Mouse (Mus musculus) CH12.LX (cell line): Measurements from ENCODE around the gene Dnase1l1. TPM values are rescaled to one million over a fixed set of nuclear protein-coding genes. Genes with fewer than 3 reads are reported as not detected.

Experiments
- DNase-seq: peaks from one replicate; pipeline ENCODE4 v3.0.0-alpha.2; 2013; ENCODE audit errors: extremely low read depth
- H3K27ac ChIP-seq: 2 replicates; pipeline ENCODE4 v1.5.1; 2012; ENCODE audit warnings: low read depth, mild to moderate bottlenecking, control low read depth, moderate library complexity; ENCODE audit not compliant: insufficient read depth
- H3K27me3 ChIP-seq: replicated peaks from 2 replicates; pipeline ENCODE3; 2012; ENCODE audit warnings: inconsistent platforms
- H3K36me3 ChIP-seq, 2 experiments: replicated peaks in 1 of 2; 2 replicates each; pipeline versions ENCODE3 to v1.6.1; 2012; ENCODE audit warnings: inconsistent platforms in 1 of 2, low read length in 1 of 2, mild to moderate bottlenecking in 1 of 2, mixed read lengths in 1 of 2, moderate library complexity in 1 of 2; ENCODE audit not compliant: control insufficient read depth in 1 of 2, insufficient read depth in 1 of 2
- H3K4me1 ChIP-seq, 2 experiments: 2 replicates each; pipeline ENCODE4 v1.6.1; 2012; ENCODE audit warnings: inconsistent platforms in 1 of 2, moderate library complexity in 1 of 2; ENCODE audit not compliant: insufficient read depth in 2 of 2, control insufficient read depth in 1 of 2
- H3K4me2 ChIP-seq: 2 replicates; pipeline ENCODE4 v1.6.1; 2012; ENCODE audit warnings: low read depth, mild to moderate bottlenecking, control low read depth; ENCODE audit not compliant: poor library complexity, insufficient read depth, severe bottlenecking
- H3K4me3 ChIP-seq, 3 experiments: fragments of 150-350 bp in 1 of 3; sonication (generic) in 1 of 3; replicated peaks in 1 of 3; 2 replicates each; pipeline versions ENCODE3 to v1.5.1; 2011 to 2012; ENCODE audit warnings: low read depth in 2 of 3, low read length in 2 of 3, mild to moderate bottlenecking in 2 of 3, moderate library complexity in 2 of 3, control low read depth in 1 of 3, improper control_type of control experiment in 1 of 3, inconsistent platforms in 1 of 3, mixed read lengths in 1 of 3; ENCODE audit not compliant: poor library complexity in 1 of 3
- H3K79me2 ChIP-seq: replicated peaks from 2 replicates; pipeline ENCODE4 v1.6.1; 2012; ENCODE audit warnings: mild to moderate bottlenecking, moderate library complexity; ENCODE audit not compliant: control insufficient read depth, poor library complexity, insufficient read depth, severe bottlenecking; ENCODE audit errors: extremely low read depth
- H3K9ac ChIP-seq: 2 replicates; pipeline ENCODE4 v1.6.1; 2012; ENCODE audit warnings: low read depth, mild to moderate bottlenecking, control low read depth, moderate library complexity; ENCODE audit not compliant: insufficient read depth
- H3K9me3 ChIP-seq: replicated peaks from 2 replicates; pipeline ENCODE3; 2012; ENCODE audit warnings: low read length, inconsistent platforms, mixed read lengths
- BHLHE40 ChIP-seq: IDR thresholded peaks from 2 replicates; pipeline ENCODE4 v1.6.1; 2011; ENCODE audit warnings: mild to moderate bottlenecking, low read depth, low read length, improper control_type of control experiment
- CHD1 ChIP-seq: IDR thresholded peaks from 2 replicates; pipeline ENCODE4 v1.6.1; 2012; ENCODE audit warnings: low read depth, low read length, improper control_type of control experiment, inconsistent platforms
- CHD2 ChIP-seq: IDR thresholded peaks from 2 replicates; pipeline ENCODE4 v1.6.1; 2011; ENCODE audit warnings: low read length, improper control_type of control experiment
- E2F4 ChIP-seq: IDR thresholded peaks from 2 replicates; pipeline ENCODE4 v1.6.1; 2011; ENCODE audit warnings: low read depth, low read length, improper control_type of control experiment; ENCODE audit not compliant: insufficient replicate concordance
- EP300 ChIP-seq: IDR thresholded peaks from 2 replicates; pipeline ENCODE4 v1.6.1; 2011; ENCODE audit warnings: low read length, improper control_type of control experiment
- ETS1 ChIP-seq: conservative IDR thresholded peaks from 2 replicates; pipeline ENCODE4 v1.6.1; 2012; ENCODE audit warnings: low read depth, mild to moderate bottlenecking, inconsistent platforms, low read length, improper control_type of control experiment, moderate library complexity
- HCFC1 ChIP-seq: IDR thresholded peaks from 2 replicates; pipeline ENCODE4 v1.6.1; 2012; ENCODE audit warnings: low read depth, mild to moderate bottlenecking, inconsistent platforms, low read length, improper control_type of control experiment
- IRF4 ChIP-seq: IDR thresholded peaks from 2 replicates; pipeline ENCODE4 v1.6.1; 2014; ENCODE audit warnings: low read depth, mild to moderate bottlenecking, inconsistent platforms, low read length, improper control_type of control experiment
- KAT2A ChIP-seq: IDR thresholded peaks from 2 replicates; pipeline ENCODE4 v1.6.1; 2012; ENCODE audit warnings: low read length, improper control_type of control experiment, inconsistent platforms; ENCODE audit not compliant: insufficient replicate concordance
- MAFK ChIP-seq: IDR thresholded peaks from 2 replicates; pipeline ENCODE4 v1.6.1; 2011; ENCODE audit warnings: low read length, improper control_type of control experiment; ENCODE audit not compliant: insufficient replicate concordance
- MAX ChIP-seq: IDR thresholded peaks from 2 replicates; pipeline ENCODE4 v1.6.1; 2011; ENCODE audit warnings: low read length, improper control_type of control experiment
- MAZ ChIP-seq: IDR thresholded peaks from 2 replicates; pipeline ENCODE4 v1.6.1; 2012; ENCODE audit warnings: low read depth, mild to moderate bottlenecking, inconsistent platforms, low read length, improper control_type of control experiment, moderate library complexity
- MEF2A ChIP-seq: IDR thresholded peaks from 2 replicates; pipeline ENCODE4 v1.6.1; 2014; ENCODE audit warnings: low read depth, mild to moderate bottlenecking, inconsistent platforms, low read length, improper control_type of control experiment, borderline replicate concordance
- MXI1 ChIP-seq: IDR thresholded peaks from 2 replicates; pipeline ENCODE4 v1.6.1; 2011; ENCODE audit warnings: mild to moderate bottlenecking, low read depth, low read length, improper control_type of control experiment
- PAX5 ChIP-seq: IDR thresholded peaks from 2 replicates; pipeline ENCODE4 v1.6.1; 2012; ENCODE audit warnings: low read length, inconsistent platforms, mixed read lengths
- POLR2A ChIP-seq: IDR thresholded peaks from 2 replicates; pipeline ENCODE4 v1.6.1; 2011; ENCODE audit warnings: low read depth, mild to moderate bottlenecking, improper control_type of control experiment, low read length
- POLR2AphosphoS2 ChIP-seq: IDR thresholded peaks from 2 replicates; pipeline ENCODE4 v1.6.1; 2011; ENCODE audit warnings: low read depth, low read length, improper control_type of control experiment
- RCOR1 ChIP-seq: conservative IDR thresholded peaks from 2 replicates; pipeline ENCODE4 v1.6.1; 2012; ENCODE audit warnings: low read depth, mild to moderate bottlenecking, inconsistent platforms, low read length, improper control_type of control experiment
- SIN3A ChIP-seq: IDR thresholded peaks from 2 replicates; pipeline ENCODE4 v1.6.1; 2012; ENCODE audit warnings: low read length, improper control_type of control experiment, inconsistent platforms
- SMC3 ChIP-seq: IDR thresholded peaks from 2 replicates; pipeline ENCODE4 v1.6.1; 2011; ENCODE audit warnings: low read depth, low read length, improper control_type of control experiment
- TBP ChIP-seq: conservative IDR thresholded peaks from 2 replicates; pipeline ENCODE4 v1.6.1; 2011; ENCODE audit warnings: low read depth, low read length, improper control_type of control experiment
- USF1 ChIP-seq: IDR thresholded peaks from 2 replicates; pipeline ENCODE4 v1.6.1; 2014; ENCODE audit warnings: low read depth, mild to moderate bottlenecking, inconsistent platforms, low read length, improper control_type of control experiment
- ZMIZ1 ChIP-seq: IDR thresholded peaks from 2 replicates; pipeline ENCODE4 v1.6.1; 2012; ENCODE audit warnings: low read depth, mild to moderate bottlenecking, inconsistent platforms, low read length, improper control_type of control experiment
- dilution Hi-C: fragments of 300-500 bp; cut with MboI; formaldehyde crosslinking; loops from 2 replicates; pipeline ENCODE4 v1.14.3; 2020; ENCODE audit warnings: low sequenced_read_pairs; ENCODE audit not compliant: extremely low pct_unique_long_range_greater_than_20kb, extremely low pct_ligation_motif_present
- in situ Hi-C: fragments of 300-500 bp; cut with MboI; formaldehyde crosslinking; loops from 3 replicates; pipeline ENCODE4 v1.14.3; 2019; ENCODE audit warnings: low sequenced_read_pairs, low pct_ligation_motif_present, low pct_unique_long_range_greater_than_20kb, mixed read lengths
- polyA plus RNA-seq: library from polyadenylated mRNA; unstranded; fragments of >175 nt; gene quantifications from 2 replicates; pipeline ENCODE4 v1.2.1, GENCODE M21; 2012; ENCODE audit warnings: low read depth; ENCODE audit not compliant: insufficient read length
- total RNA-seq, 2 experiments: library from RNA; depleted of rRNA; stranded (reverse); fragments of 300-350 nt in 1 of 2; fragments of >200 nt in 1 of 2; gene quantifications; 2 replicates each; pipeline ENCODE4 v1.2.3; 2012 to 2014

The Dnase1l1 gene
- total and polyA plus RNA-seq, 3 experiments: 4.3 to 5.1 (median 4.7) TPM

- in situ Hi-C loops (loop anchor here (10.0 kb wide), 1 partner anchor 119 kb away; the partner anchor contains the start of gene Opn1mw), dilution Hi-C loops (no loop called here)
- Histone ChIP-seq H3K9ac (no peak overlapping the region), H3K9me3 (no peaks in the 10 kb centered on the region), H3K79me2 (peaks cover 13% of the 10 kb centered on the region; the same call in 1 of the 2 replicates), H3K27me3 (no peaks in the 10 kb centered on the region), H3K36me3 (peaks cover 39 to 43% of the 10 kb centered on the region in 2 experiments), H3K4me3 (no peak overlapping the region), H3K4me1 (peaks cover 4 to 19% of the 10 kb centered on the region in 2 experiments; a peak in 3 of 4 replicates), H3K4me2 (peak overlapping the region; percentile 90), H3K27ac (peak overlapping the region; percentile 53; the same call in 1 of the 2 replicates)
- DNase-seq: peak; percentile 66
- no peak for TF ChIP-seq E2F4
- TF ChIP-seq RCOR1: no peak
- TF ChIP-seq POLR2AphosphoS2: no peak
- no peak for TF ChIP-seq HCFC1
- TF ChIP-seq EP300: no peak
- TF ChIP-seq MEF2A: no peak
- TF ChIP-seq BHLHE40: no peak
- no peak for TF ChIP-seq TBP
- no peak for TF ChIP-seq MAFK
- no peak for TF ChIP-seq MAX
- no peak for TF ChIP-seq MAZ
- no peak for TF ChIP-seq IRF4
- no peak for TF ChIP-seq ETS1
- TF ChIP-seq ZMIZ1: no peak
- TF ChIP-seq MXI1: no peak; the same call in 1 of the 2 replicates
- TF ChIP-seq POLR2A: no peak
- TF ChIP-seq PAX5: no peak
These were observed 38.3 kb downstream of the Dnase1l1 start for GRCm38 (mm10) chrX:74243807-74244206.

DNA sequence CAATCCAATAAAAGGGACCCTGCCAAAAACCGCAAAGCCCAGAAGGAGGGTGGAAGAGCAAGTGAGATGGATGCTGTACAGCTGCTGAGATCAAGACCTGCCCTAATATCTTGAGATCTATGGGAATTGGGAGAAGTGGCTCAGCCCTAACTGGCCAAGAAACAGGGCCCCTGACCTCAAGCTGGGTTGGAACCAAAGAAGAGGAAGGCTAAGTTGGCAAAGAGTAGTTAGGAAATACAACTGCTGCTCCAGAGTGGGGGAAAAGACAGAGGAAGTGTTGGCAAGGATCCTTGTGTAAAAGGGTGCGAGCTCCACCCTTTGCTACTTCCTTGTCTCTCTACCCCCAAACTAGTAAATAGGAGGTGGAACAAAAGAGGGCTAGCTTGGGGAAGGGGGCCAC, 38.7 kb downstream of the Dnase1l1 start:
- Histone ChIP-seq H3K4me3 (no peak overlapping the region), H3K36me3 (peaks cover 41 to 47% of the 10 kb centered on the region in 2 experiments), H3K4me1 (peaks cover 4 to 17% of the 10 kb centered on the region in 2 experiments; a peak in 3 of 4 replicates), H3K4me2 (peak overlapping the region; percentile 45; the same call in 1 of the 2 replicates), H3K27ac (peak overlapping the region; percentile 53), H3K9me3 (no peaks in the 10 kb centered on the region), H3K9ac (no peak overlapping the region), H3K27me3 (no peaks in the 10 kb centered on the region)
- dilution Hi-C loops: no loop called here
- TF ChIP-seq CHD1 (no peak), CHD2 (no peak), KAT2A (no peak), USF1 (no peak), MAFK (no peak), SMC3 (no peak), SIN3A (no peak), ETS1 (no peak), ZMIZ1 (no peak)
- TF ChIP-seq, all 38 proteins: peak for 0
- in situ Hi-C loops: loop anchor here (10.0 kb wide), 1 partner anchor 119 kb away; the partner anchor contains the start of gene Opn1mw
- DNase-seq: no peak
- peaks cover 13% of the 10 kb centered on the region; the same call in 1 of the 2 replicates for H3K79me2 ChIP-seq
